Mouse (Mus musculus) hindbrain, embryonic 16.5 days (tissue): ENCODE results near the gene Slc4a4. TPM values are rescaled to one million over a fixed set of nuclear protein-coding genes. Genes with fewer than 3 reads are reported as not detected.
A peak's percentile ranks its signal among the peaks of the same experiment; 100 is the strongest.

Experiments
- ATAC-seq: fragments of 200-750 bp; cut with Nextera tagmentation; 2 replicates; pipeline ENCODE4 v1.8.0; 2017; ENCODE audit warnings: moderate TSS enrichment, moderate library complexity
- H3K27ac ChIP-seq: fragments of 300-500 bp; sonication (generic); 2 replicates; pipeline ENCODE4 v1.5.1; 2014; ENCODE audit warnings: low read depth, mild to moderate bottlenecking, control low read depth, low read length, moderate library complexity
- H3K27me3 ChIP-seq: fragments of 300-500 bp; sonication (generic); replicated peaks from 2 replicates; pipeline ENCODE4 v1.6.1; 2014; ENCODE audit warnings: low read length; ENCODE audit not compliant: control insufficient read depth, insufficient read depth
- H3K36me3 ChIP-seq: fragments of 300-500 bp; sonication (generic); 2 replicates; pipeline ENCODE4 v1.6.1; 2014; ENCODE audit warnings: mild to moderate bottlenecking, low read length, moderate library complexity, mixed read lengths; ENCODE audit not compliant: control insufficient read depth, insufficient read depth
- H3K4me1 ChIP-seq: fragments of 300-500 bp; sonication (generic); 2 replicates; pipeline ENCODE4 v1.6.1; 2014; ENCODE audit warnings: low read depth, low read length; ENCODE audit not compliant: control insufficient read depth, insufficient read depth
- H3K4me2 ChIP-seq: fragments of 300-500 bp; sonication (generic); 2 replicates; pipeline ENCODE4 v1.6.1; 2014; ENCODE audit warnings: mild to moderate bottlenecking, low read length, control low read depth, moderate library complexity
- H3K4me3 ChIP-seq: fragments of 300-500 bp; sonication (generic); 2 replicates; pipeline ENCODE4 v1.5.1; 2014; ENCODE audit warnings: mild to moderate bottlenecking, low read length, control low read depth, moderate library complexity
- H3K9ac ChIP-seq: fragments of 300-500 bp; sonication (generic); 2 replicates; pipeline ENCODE4 v1.6.1; 2014; ENCODE audit warnings: low read depth, mild to moderate bottlenecking, control low read depth, low read length, moderate library complexity
- H3K9me3 ChIP-seq: fragments of 300-500 bp; sonication (generic); 2 replicates; pipeline ENCODE4 v1.6.1; 2014; ENCODE audit warnings: mild to moderate bottlenecking, low read length, moderate library complexity; ENCODE audit not compliant: control insufficient read depth
- WGBS: fragments of 180-500 bp; shearing (Covaris S2); extraction: QIAGEN DNeasy Blood & Tissue Kit; methylation state at CpG from one replicate; pipeline ENCODE4 v1.1.7; 2014; 5-methylcytosine and 5-hydroxymethylcytosine counted together
- polyA plus RNA-seq: library from polyadenylated mRNA; unstranded; fragments of >200 nt; fragmentation: Nextera tagmentation; extraction: Ambion mirVana; gene quantifications from 2 replicates; pipeline ENCODE4 v1.2.1, GENCODE M21; 2015

Gene Slc4a4
- 9.1 and 9.5 TPM in 2 replicates for polyA plus RNA-seq

DNA sequence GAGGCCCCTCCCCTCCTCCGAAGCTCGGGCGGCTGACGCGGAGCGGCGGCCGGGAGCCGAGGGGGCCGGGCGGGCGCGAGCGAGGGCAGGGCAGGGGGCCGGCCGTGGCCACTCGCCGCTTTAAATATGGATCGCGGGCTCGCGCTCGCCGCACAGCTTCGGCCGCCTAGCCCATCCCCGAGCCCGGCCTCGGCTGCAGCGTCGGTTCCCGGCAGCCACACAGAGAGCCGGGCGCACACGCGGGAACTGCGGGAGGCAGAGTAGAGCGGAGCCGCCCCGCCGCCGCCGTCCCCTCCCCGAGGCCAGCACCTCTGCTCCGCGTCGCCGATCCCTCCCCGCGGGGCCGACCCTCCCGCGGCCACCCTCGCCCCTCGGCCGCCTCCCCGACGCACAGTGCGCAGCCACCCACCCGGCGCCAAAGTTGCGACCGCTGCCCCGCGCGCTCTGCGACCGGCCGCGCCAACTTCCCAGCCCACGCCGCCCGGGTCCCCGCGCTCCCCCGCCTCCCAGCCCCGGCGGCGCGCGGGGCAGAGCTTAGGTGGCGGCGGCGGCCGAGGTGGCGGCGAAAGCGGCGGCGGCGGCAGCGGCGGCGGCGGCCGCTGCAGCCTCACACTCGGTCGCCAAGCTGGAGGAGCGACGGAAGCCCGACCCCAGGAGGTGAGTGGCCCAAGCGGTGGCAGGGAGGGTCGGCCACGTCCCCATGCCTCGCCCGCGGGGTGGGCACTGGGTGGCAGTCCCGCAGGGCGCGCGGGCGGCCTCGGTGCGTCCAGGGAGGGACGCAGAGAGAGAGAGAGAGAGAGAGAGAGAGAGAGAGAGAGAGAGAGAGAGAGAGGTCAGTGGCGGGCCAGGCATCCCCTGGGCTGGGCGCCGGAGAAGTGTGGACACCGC lies at the start of gene Slc4a4:
Slc4a4 (plus strand) TSS at position 151 of the 888 bp plus-strand sequence.
- H3K27ac ChIP-seq, result peak within 1 kb of the TSS; percentile 56; the same call in 1 of the 2 replicates
- H3K27me3 ChIP-seq, result no peaks in the 10 kb centered on the region
- peak within 1 kb of the TSS; percentile 78 for H3K9ac ChIP-seq
- no peaks in the 10 kb centered on the region for H3K9me3 ChIP-seq
- peak within 1 kb of the TSS; percentile 93 for H3K4me3 ChIP-seq
- peak; percentile 91 for ATAC-seq
- H3K4me1 ChIP-seq, result peaks cover 11% of the 10 kb centered on the region
- peak within 1 kb of the TSS; percentile 98 for H3K4me2 ChIP-seq
- under 1% methylated on average over 63 of the region's 119 CpGs for WGBS
- no peaks in the 10 kb centered on the region for H3K36me3 ChIP-seq

DNA sequence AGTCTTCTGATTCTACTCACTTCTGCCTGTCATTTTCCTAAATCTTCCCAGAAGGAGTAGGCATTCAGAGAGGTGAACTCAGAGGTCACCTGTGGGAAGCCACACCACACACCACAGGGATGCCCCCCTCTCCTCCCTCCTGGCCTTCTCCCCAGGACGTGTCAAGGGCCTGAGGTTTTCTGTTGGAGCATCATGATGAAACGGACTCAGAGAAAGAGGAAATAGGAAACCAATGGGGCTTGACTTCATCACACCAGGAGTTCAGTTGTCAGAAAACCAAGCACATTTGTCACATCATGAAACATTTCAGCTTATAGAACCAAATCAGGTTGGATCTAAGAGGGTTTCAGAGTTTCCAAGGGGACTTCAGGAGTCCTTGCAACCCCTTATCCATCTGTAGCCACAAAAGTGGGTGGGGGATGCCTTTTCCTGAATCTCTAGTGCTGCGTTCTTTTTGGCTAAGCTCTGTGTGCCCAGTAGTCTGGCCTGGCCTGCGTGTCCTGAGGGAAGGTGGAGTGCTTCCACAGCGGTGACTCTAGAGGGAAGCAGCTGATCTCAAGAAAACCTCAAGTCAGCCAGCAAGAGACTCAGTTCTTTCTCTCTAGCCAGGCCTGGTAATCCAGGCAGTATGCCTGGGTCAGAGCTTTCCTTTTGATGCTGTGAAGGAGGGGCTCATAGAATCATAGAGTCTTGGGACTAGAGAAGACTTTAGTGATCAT lies 46.4 kb upstream of the Slc4a4 start:
- no peak overlapping the region for H3K4me2 ChIP-seq
- H3K9me3 ChIP-seq, result no peaks in the 10 kb centered on the region
- 71% methylated on average over 5 of the region's 5 CpGs for WGBS
- H3K4me1 ChIP-seq, result no peaks in the 10 kb centered on the region
- no peaks in the 10 kb centered on the region for H3K27me3 ChIP-seq
- H3K36me3 ChIP-seq, result no peaks in the 10 kb centered on the region
- no peak for ATAC-seq
- no peak overlapping the region for H3K4me3 ChIP-seq
- H3K9ac ChIP-seq, result no peak overlapping the region
- H3K27ac ChIP-seq, result no peak overlapping the region

- Histone ChIP-seq H3K9me3 (no peaks in the 10 kb centered on the region), H3K4me1 (no peaks in the 10 kb centered on the region), H3K9ac (no peak overlapping the region), H3K36me3 (no peaks in the 10 kb centered on the region), H3K4me3 (no peak overlapping the region), H3K4me2 (no peak overlapping the region), H3K27ac (no peak overlapping the region), H3K27me3 (no peaks in the 10 kb centered on the region)
- 95% methylated on average over 3 of the region's 3 CpGs for WGBS
- ATAC-seq, result no peak
Observed at GRCm38 (mm10) chr5:88857311-88857710, 29.3 kb upstream of the Slc4a4 start.

GRCm38 (mm10) chr5:88857801-88858200 lies 28.8 kb upstream of the Slc4a4 start:
- H3K4me3 ChIP-seq, result no peak overlapping the region
- H3K9ac ChIP-seq, result no peak overlapping the region
- ATAC-seq, result no peak
- no peaks in the 10 kb centered on the region for H3K4me1 ChIP-seq
- H3K27ac ChIP-seq, result no peak overlapping the region
- 94% methylated on average over 4 of the region's 4 CpGs for WGBS
- H3K27me3 ChIP-seq, result no peaks in the 10 kb centered on the region
- H3K4me2 ChIP-seq, result no peak overlapping the region
- H3K9me3 ChIP-seq, result no peaks in the 10 kb centered on the region
- H3K36me3 ChIP-seq, result no peaks in the 10 kb centered on the region

GRCm38 (mm10) chr5:88858226-88858625 lies 28.4 kb upstream of the Slc4a4 start:
- H3K9me3 ChIP-seq, result no peaks in the 10 kb centered on the region
- no peaks in the 10 kb centered on the region for H3K36me3 ChIP-seq
- no peak for ATAC-seq
- H3K4me3 ChIP-seq, result no peak overlapping the region
- no peak overlapping the region for H3K9ac ChIP-seq
- 71% methylated on average over 4 of the region's 4 CpGs for WGBS
- H3K4me1 ChIP-seq, result no peaks in the 10 kb centered on the region
- H3K4me2 ChIP-seq, result no peak overlapping the region
- no peaks in the 10 kb centered on the region for H3K27me3 ChIP-seq
- no peak overlapping the region for H3K27ac ChIP-seq

DNA sequence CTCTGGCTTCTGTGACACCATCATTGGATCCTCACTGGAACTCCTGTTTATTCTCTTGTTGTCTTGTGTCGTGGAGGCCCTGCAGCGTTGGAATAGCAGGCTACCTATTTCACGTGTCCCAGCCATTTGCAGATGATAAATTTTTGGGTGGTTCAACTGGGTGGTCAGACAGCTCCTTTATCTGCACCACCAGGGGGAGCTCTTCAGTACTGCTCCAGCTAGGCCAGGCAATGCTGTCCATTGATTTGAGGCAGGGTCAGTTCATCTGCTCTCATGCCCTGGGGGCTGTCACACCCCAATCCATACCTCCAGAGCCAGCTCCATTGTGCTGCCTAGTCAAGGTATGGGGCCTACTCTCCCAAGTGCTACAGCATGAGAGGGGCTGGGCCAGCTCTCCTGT lies 24.5 kb upstream of the Slc4a4 start:
- Histone ChIP-seq H3K9me3 (no peaks in the 10 kb centered on the region), H3K4me1 (no peaks in the 10 kb centered on the region), H3K36me3 (no peaks in the 10 kb centered on the region), H3K4me3 (no peak overlapping the region), H3K4me2 (no peak overlapping the region), H3K9ac (no peak overlapping the region), H3K27ac (no peak overlapping the region), H3K27me3 (no peaks in the 10 kb centered on the region)
- 75% methylated on average over 3 of the region's 3 CpGs for WGBS
- no peak for ATAC-seq

GRCm38 (mm10) chr5:88862794-88863193 lies 23.8 kb upstream of the Slc4a4 start:
- ATAC-seq, result no peak

GRCm38 (mm10) chr5:88884101-88884500 lies 2.5 kb upstream of the Slc4a4 start:
- Histone ChIP-seq H3K9ac (no peak overlapping the region), H3K36me3 (no peaks in the 10 kb centered on the region), H3K27me3 (no peaks in the 10 kb centered on the region), H3K4me1 (peaks cover 11% of the 10 kb centered on the region), H3K4me2 (no peak overlapping the region), H3K9me3 (no peaks in the 10 kb centered on the region), H3K4me3 (no peak overlapping the region), H3K27ac (no peak overlapping the region)
- WGBS, result 26% methylated on average over 3 of the region's 3 CpGs
- peak; percentile 30; the same call in 1 of the 2 replicates for ATAC-seq

More at GRCm38 (mm10) chr5:88862794-88863193, 23.8 kb upstream of the Slc4a4 start:
- Histone ChIP-seq H3K4me2 (no peak overlapping the region), H3K9ac (no peak overlapping the region), H3K9me3 (no peaks in the 10 kb centered on the region), H3K27ac (no peak overlapping the region), H3K4me3 (no peak overlapping the region), H3K36me3 (no peaks in the 10 kb centered on the region), H3K27me3 (no peaks in the 10 kb centered on the region), H3K4me1 (no peaks in the 10 kb centered on the region)
- 90% methylated on average over 2 of the region's 2 CpGs for WGBS

DNA sequence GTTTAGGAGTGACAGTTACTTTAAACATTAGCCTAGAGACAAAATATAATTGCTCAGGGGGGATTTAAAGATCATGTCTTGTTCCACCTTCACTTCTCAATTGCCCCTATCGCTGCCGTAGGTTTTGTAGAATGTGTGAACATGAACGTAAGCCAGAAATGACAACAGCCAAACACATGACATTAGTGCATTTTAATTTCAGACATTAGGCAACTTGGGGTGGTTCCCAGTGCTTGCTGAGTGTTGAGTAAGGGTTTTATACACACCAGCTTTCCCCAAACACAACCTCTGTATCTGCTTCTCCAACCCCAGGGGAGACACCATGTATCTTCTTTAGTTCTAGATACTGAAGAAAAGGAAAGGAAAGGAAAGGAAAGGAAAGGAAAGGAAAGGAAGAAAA lies 1.1 kb upstream of the Slc4a4 start:
- no peak for ATAC-seq
- Histone ChIP-seq H3K4me3 (no peak overlapping the region), H3K4me1 (peaks cover 11% of the 10 kb centered on the region), H3K27me3 (no peaks in the 10 kb centered on the region), H3K9me3 (no peaks in the 10 kb centered on the region), H3K36me3 (no peaks in the 10 kb centered on the region), H3K27ac (no peak overlapping the region), H3K9ac (no peak overlapping the region), H3K4me2 (no peak overlapping the region)
- WGBS, result 73% methylated on average over 3 of the region's 3 CpGs
